Mouse (Mus musculus) testis, adult 2 months (tissue): Measurements from ENCODE around the gene Arel1. TPM values are rescaled to one million over a fixed set of nuclear protein-coding genes. Genes with fewer than 3 reads are reported as not detected.

Experiments used
- H3K27ac ChIP-seq: fragments of 200-500 bp; 2 replicates; pipeline ENCODE4 v1.5.1; 2012; ENCODE audit warnings: low read depth, low read length; ENCODE audit not compliant: control insufficient read depth, insufficient read depth
- H3K27me3 ChIP-seq: fragments of 200-500 bp; 2 replicates; pipeline ENCODE4 v1.6.1; 2012; ENCODE audit warnings: mild to moderate bottlenecking, low read length, moderate library complexity; ENCODE audit not compliant: control insufficient read depth, insufficient read depth
- H3K36me3 ChIP-seq: fragments of 200-500 bp; 2 replicates; pipeline ENCODE4 v1.6.1; 2012; ENCODE audit warnings: mild to moderate bottlenecking, low read length; ENCODE audit not compliant: control insufficient read depth, insufficient read depth
- H3K4me1 ChIP-seq: fragments of 200-500 bp; 2 replicates; pipeline ENCODE4 v1.6.1; 2012; ENCODE audit warnings: low read length; ENCODE audit not compliant: control insufficient read depth, insufficient read depth
- H3K4me3 ChIP-seq: fragments of 200-500 bp; 2 replicates; pipeline ENCODE4 v1.5.1; 2012; ENCODE audit warnings: low read depth, mild to moderate bottlenecking, low read length, moderate library complexity, mixed read lengths; ENCODE audit not compliant: control insufficient read depth
- CTCF ChIP-seq: fragments of 200-500 bp; IDR thresholded peaks from 2 replicates; pipeline ENCODE4 v1.5.1; 2012; ENCODE audit warnings: low read depth, mild to moderate bottlenecking, inconsistent platforms, low read length, moderate library complexity; ENCODE audit not compliant: control insufficient read depth, insufficient read depth, insufficient replicate concordance
- POLR2A ChIP-seq: fragments of 200-500 bp; IDR thresholded peaks from 2 replicates; pipeline ENCODE4 v1.6.1; 2012; ENCODE audit warnings: low read depth, mild to moderate bottlenecking, inconsistent platforms, low read length, moderate library complexity; ENCODE audit not compliant: control insufficient read depth
- polyA plus RNA-seq: library from polyadenylated mRNA; depleted of rRNA; stranded (reverse); fragments of >200 nt; gene quantifications from 2 replicates; pipeline ENCODE4 v1.2.3, GENCODE M21; 2012; rRNA removed

The Arel1 gene
- polyA plus RNA-seq, result 66.6 and 79.6 TPM in 2 replicates

DNA sequence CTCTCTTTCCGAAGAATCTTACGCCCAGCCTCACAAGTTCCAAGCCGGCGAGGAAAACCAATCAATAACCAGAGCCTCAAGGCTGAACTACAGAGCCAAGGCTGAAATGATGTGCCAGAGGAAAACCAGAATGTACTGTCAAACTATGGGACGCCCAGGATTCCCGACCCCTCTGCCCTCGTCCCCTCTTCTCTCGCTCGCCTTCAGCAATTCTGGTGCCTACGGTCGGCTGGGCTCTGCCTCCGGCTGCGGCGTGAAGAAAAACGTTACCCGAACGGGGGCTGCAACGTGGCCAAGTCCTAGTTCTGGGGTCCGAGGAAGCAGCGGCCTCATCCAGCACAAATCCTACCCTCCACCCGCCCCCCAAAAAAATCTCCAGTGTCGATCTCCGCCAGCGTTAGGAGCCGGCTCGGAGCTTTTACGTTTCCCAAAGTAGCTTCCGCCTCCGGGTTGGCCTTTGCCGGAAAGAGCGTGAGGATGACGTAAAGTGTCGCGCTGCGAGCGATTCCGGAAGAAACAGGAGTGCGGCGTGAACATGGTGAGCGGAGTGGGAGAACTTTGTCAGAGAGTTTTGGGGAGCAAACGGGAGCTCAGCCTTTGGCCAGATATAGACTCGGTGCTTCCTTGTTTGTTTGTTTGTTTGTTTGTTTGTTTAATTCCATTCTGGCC is at the start of gene Arel1, which contains the start of gene Fcf1:
Arel1 (minus strand) TSS at position 473 of the 669 bp plus-strand sequence.
Fcf1 (plus strand) TSS at position 470 of the 669 bp plus-strand sequence.
- TF ChIP-seq POLR2A (peak; percentile 88), CTCF (no peak)
- H3K27ac ChIP-seq, result peak within 1 kb of the TSS; percentile 80
- peaks cover 1% of the 10 kb centered on the region; the same call in 1 of the 2 replicates for H3K36me3 ChIP-seq
- H3K4me1 ChIP-seq, result peaks cover 4% of the 10 kb centered on the region
- no peaks in the 10 kb centered on the region for H3K27me3 ChIP-seq
- peak within 1 kb of the TSS; percentile 91 for H3K4me3 ChIP-seq

- no peak for TF ChIP-seq POLR2A
- no peak for TF ChIP-seq CTCF
- H3K4me3 ChIP-seq, result no peak overlapping the region
- no peaks in the 10 kb centered on the region for H3K27me3 ChIP-seq
- H3K27ac ChIP-seq, result no peak overlapping the region
- no peaks in the 10 kb centered on the region; the same call in none of the 2 replicates for H3K36me3 ChIP-seq
- no peaks in the 10 kb centered on the region for H3K4me1 ChIP-seq
Observed at GRCm38 (mm10) chr12:85012185-85012584, 41.5 kb upstream of the Arel1 start.

- no peak for TF ChIP-seq POLR2A
- TF ChIP-seq CTCF, result no peak
- H3K36me3 ChIP-seq, result no peaks in the 10 kb centered on the region; the same call in none of the 2 replicates
- H3K27ac ChIP-seq, result no peak overlapping the region
Observed at GRCm38 (mm10) chr12:85010541-85010940, 39.8 kb upstream of the Arel1 start.

DNA sequence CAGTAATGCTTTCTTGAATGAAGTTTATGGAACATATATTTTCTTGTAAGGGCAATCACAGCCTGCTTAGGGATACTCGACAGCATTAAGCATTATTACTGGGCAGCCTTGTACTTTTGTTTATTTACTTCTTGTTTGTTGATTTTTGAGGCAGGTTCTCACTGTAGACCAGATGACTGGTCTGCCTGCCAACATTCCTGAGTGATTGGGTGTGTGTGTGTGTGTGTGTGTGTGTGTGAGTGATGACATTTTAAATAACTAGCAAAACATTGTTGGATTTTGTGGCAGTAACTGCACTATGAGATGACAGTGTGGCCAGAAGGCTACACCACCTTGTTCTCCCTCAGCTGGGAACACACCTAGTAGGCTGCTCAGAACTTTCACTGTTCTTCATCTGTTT is 39.1 kb upstream of the Arel1 start:
- H3K4me1 ChIP-seq, result no peaks in the 10 kb centered on the region
- H3K4me3 ChIP-seq, result no peak overlapping the region
- TF ChIP-seq POLR2A (no peak), CTCF (no peak)
- H3K27ac ChIP-seq, result no peak overlapping the region
- H3K27me3 ChIP-seq, result no peaks in the 10 kb centered on the region
- H3K36me3 ChIP-seq, result no peaks in the 10 kb centered on the region; the same call in none of the 2 replicates

More at GRCm38 (mm10) chr12:85010541-85010940, 39.8 kb upstream of the Arel1 start:
- Histone ChIP-seq H3K4me3 (no peak overlapping the region), H3K4me1 (no peaks in the 10 kb centered on the region), H3K27me3 (no peaks in the 10 kb centered on the region)

- H3K4me3 ChIP-seq, result no peak overlapping the region
- H3K27me3 ChIP-seq, result no peaks in the 10 kb centered on the region
- no peaks in the 10 kb centered on the region for H3K4me1 ChIP-seq
- no peak for TF ChIP-seq CTCF
- TF ChIP-seq POLR2A, result no peak
- no peak overlapping the region for H3K27ac ChIP-seq
- no peaks in the 10 kb centered on the region for H3K36me3 ChIP-seq
Observed at GRCm38 (mm10) chr12:85007021-85007420, 36.3 kb upstream of the Arel1 start.

DNA sequence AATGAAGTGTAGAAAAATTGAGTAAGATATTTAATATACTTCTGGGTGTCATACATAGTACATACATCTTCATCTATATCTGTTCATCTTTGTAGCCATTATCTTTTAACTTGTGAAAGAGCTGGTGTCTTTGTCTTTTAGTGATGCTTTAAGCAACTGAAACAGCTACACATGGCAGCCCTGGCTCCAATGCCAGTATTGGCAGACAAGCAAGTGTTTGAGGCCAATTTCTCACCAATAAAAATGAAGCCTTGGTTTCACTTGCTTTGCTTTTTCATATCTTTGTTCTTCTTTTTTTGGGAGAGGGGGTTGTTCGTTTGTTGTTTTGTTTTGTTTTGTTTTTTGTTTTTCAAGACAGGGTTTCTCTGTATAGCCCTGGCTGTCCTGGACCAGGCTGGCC is 35.5 kb upstream of the Arel1 start:
- no peak overlapping the region for H3K27ac ChIP-seq
- H3K36me3 ChIP-seq, result no peaks in the 10 kb centered on the region
- H3K4me3 ChIP-seq, result no peak overlapping the region
- H3K27me3 ChIP-seq, result no peaks in the 10 kb centered on the region
- no peak for TF ChIP-seq POLR2A
- no peak for TF ChIP-seq CTCF
- no peaks in the 10 kb centered on the region for H3K4me1 ChIP-seq

- Histone ChIP-seq H3K4me3 (peak overlapping the region; percentile 60), H3K4me1 (peaks cover 3% of the 10 kb centered on the region; the same call in 1 of the 2 replicates), H3K36me3 (no peaks in the 10 kb centered on the region; the same call in 1 of the 2 replicates), H3K27me3 (no peaks in the 10 kb centered on the region), H3K27ac (no peak overlapping the region)
- TF ChIP-seq CTCF (no peak), POLR2A (no peak)
Observed at GRCm38 (mm10) chr12:84999053-84999452, 28.4 kb upstream of the Arel1 start.

DNA sequence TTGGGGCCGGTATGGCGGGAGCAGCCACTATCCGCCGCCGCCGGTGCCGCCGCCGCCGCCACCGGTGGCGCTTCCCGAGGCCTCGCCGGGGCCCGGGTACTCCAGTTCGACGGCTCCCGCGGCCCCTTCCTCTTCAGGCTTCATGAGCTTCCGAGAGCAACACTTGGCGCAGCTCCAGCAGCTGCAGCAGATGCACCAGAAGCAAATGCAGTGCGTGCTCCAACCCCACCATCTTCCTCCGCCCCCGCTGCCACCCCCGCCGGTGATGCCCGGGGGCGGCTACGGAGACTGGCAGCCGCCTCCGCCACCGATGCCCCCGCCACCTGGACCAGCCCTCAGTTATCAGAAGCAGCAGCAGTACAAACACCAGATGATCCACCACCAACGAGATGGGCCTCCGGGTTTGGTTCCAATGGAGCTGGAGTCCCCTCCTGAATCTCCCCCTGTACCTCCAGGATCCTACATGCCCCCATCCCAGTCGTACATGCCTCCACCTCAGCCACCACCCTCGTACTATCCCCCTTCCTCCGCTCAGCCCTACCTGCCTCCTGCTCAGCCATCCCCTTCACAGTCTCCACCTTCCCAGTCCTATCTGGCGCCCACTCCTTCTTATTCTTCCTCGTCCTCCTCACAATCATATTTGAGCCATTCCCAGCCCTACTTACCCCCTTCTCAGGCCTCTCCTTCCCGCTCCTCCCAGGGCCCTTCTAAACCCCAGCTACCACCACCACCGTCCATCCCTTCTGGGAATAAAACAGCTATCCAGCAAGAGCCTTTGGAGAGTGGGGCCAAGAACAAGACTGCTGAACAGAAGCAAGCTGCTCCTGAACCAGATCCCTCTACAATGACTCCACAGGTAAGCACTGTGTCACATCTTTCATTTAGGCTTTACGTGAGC is 26.1 kb upstream of the Arel1 start:
- H3K27me3 ChIP-seq, result no peaks in the 10 kb centered on the region
- peak overlapping the region; percentile 92 for H3K4me3 ChIP-seq
- peaks cover 3% of the 10 kb centered on the region; the same call in 1 of the 2 replicates for H3K4me1 ChIP-seq
- H3K36me3 ChIP-seq, result no peaks in the 10 kb centered on the region; the same call in 1 of the 2 replicates
- H3K27ac ChIP-seq, result peak overlapping the region; percentile 84
- no peak for TF ChIP-seq POLR2A
- TF ChIP-seq CTCF, result no peak
